Mouse (Mus musculus): ENCODE measurements around the gene Disc1. TPM values are rescaled to one million over a fixed set of nuclear protein-coding genes. Genes with fewer than 3 reads are reported as not detected.

Disc1 gene
- polyA plus RNA-seq (2017; shearing (Covaris generic)) = 0.44 TPM

GRCm38 (mm10) chr8:125053505-125054435, at the start of gene Disc1:
TSS of gene Disc1 (plus strand) at chr8:125054195.

GRCm38 (mm10) chr8:125012695-125013627, 41.0 kb upstream of the Disc1 start, which contains the start of gene Tsnax:
TSS of gene Tsnax (plus strand) at chr8:125012997.

Other genes with a start within 250 kb of the Disc1 start
- 93.4 TPM for gene Gnpat, start 191.2 kb upstream of the Disc1 start, polyA plus RNA-seq (2017; shearing (Covaris generic))
- 36.4 TPM for gene 2810004N23Rik, start 191.1 kb upstream of the Disc1 start, polyA plus RNA-seq (2017; shearing (Covaris generic))
- 16.4 TPM for gene Exoc8, start 156.5 kb upstream of the Disc1 start, polyA plus RNA-seq (2017; shearing (Covaris generic))
- gene Sprtn, start 156.3 kb upstream of the Disc1 start, polyA plus RNA-seq (2017; shearing (Covaris generic)) = 5.8 TPM
- gene Egln1, start 104.9 kb upstream of the Disc1 start, polyA plus RNA-seq (2017; shearing (Covaris generic)) = 54.6 TPM
- gene Tsnax, start 41.2 kb upstream of the Disc1 start, polyA plus RNA-seq (2017; shearing (Covaris generic)) = 144 TPM

Measured in CD4-positive, CD25-positive, alpha-beta regulatory T cell (primary cell).